Comparison of ENCODE assay signal across 20 mouse cellular contexts in the genomic region with DNA sequence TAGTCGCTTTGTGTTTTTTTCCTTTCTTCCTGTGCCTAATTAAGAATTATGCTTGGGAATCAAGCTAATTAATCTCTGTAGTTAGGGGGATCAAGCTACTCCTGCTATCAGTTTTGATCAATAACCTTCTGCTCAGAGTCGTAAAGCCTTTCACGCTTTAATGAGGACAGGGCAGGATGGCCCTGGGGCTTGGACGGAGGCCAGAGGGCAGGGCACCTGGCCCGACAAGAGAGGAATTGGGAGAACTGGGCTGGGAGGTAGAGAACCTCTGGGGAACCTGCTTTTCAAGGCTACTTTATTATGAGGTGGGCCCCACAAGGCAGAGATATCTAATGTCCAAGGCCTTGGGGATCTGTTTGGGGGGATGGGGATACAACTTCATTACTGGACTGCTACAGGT.
DNase-seq lines count a peak whose midpoint lies in the region; ATAC-seq and TF ChIP-seq lines count a peak whose summit lies in the region.
"Had no signal": no experiment of that assay in that cellular context is flagged by ENCODE, and none has a peak within 500 bp of the region (broad histone marks: within the 10 kb centered on the region; RNA-seq: fewer than 3 reads in every experiment).

No protein-coding gene starts in this region.

- no peak for TF ChIP-seq CTCF in small intestine, adult 2 months (IDR thresholded peaks at IDR 0.05; ENCODE audit: extremely low read depth, insufficient read length, insufficient replicate concordance, low read depth, low read length)

- 41% methylated on average over 5 of the region's 5 CpGs for WGBS in forebrain, embryonic 12.5 days
- WGBS in forebrain, embryonic 15.5 days = 43% methylated on average over 5 of the region's 5 CpGs
- WGBS in midbrain, embryonic 12.5 days = 56% methylated on average over 5 of the region's 5 CpGs
- WGBS in midbrain, embryonic 13.5 days = 58% methylated on average over 5 of the region's 5 CpGs
- WGBS in kidney, embryonic 15.5 days = 20% methylated on average over 5 of the region's 5 CpGs
- WGBS in small intestine, adult 2 months = 31% methylated on average over 5 of the region's 5 CpGs

- no peak for DNase-seq in layer of hippocampus, adult 9-10 months (ENCODE audit: low spot score)
- no peak for DNase-seq in gastrocnemius, adult 8-10 months (ENCODE audit: low spot score in 2 of 2)
- DNase-seq: adrenal gland, postnatal 10 days; cerebellum, adult 11-12 months; cerebellum, postnatal 36 days; gastrocnemius, postnatal 14 days; right cerebral cortex, postnatal 14 days; thymus, postnatal 36 days had no signal

- H3K9ac ChIP-seq in forebrain, embryonic 12.5 days = no peak overlapping the region
- no peak overlapping the region for H3K9ac ChIP-seq in forebrain, embryonic 15.5 days (replicated peaks)
- H3K9ac ChIP-seq in midbrain, embryonic 12.5 days (replicated peaks) = no peak overlapping the region
- H3K9ac ChIP-seq in midbrain, embryonic 13.5 days (replicated peaks) = no peak overlapping the region
- H3K9ac ChIP-seq in kidney, embryonic 15.5 days = no peak overlapping the region
- H3K9ac ChIP-seq: heart, embryonic 12.5 days; hindbrain, embryonic 14.5 days; liver, embryonic 14.5 days had no signal

- H3K4me1 ChIP-seq in forebrain, embryonic 12.5 days = peaks cover 21% of the 10 kb centered on the region
- H3K4me1 ChIP-seq in forebrain, embryonic 15.5 days = no peaks in the 10 kb centered on the region
- peaks cover 10% of the 10 kb centered on the region for H3K4me1 ChIP-seq in midbrain, embryonic 12.5 days
- H3K4me1 ChIP-seq in midbrain, embryonic 13.5 days (replicated peaks) = peaks cover 15% of the 10 kb centered on the region
- H3K4me1 ChIP-seq in kidney, embryonic 15.5 days = peaks cover 31% of the 10 kb centered on the region
- H3K4me1 ChIP-seq in small intestine, adult 2 months (ENCODE audit: control insufficient read depth, insufficient read depth, insufficient read length, low read length) = peaks cover 4% of the 10 kb centered on the region; the same call in 1 of the 2 replicates
- H3K4me1 ChIP-seq: heart, embryonic 12.5 days had no signal

- no peak overlapping the region for H3K4me2 ChIP-seq in forebrain, embryonic 12.5 days
- H3K4me2 ChIP-seq in forebrain, embryonic 15.5 days (replicated peaks) = no peak overlapping the region
- no peak overlapping the region for H3K4me2 ChIP-seq in midbrain, embryonic 12.5 days (replicated peaks)
- no peak overlapping the region for H3K4me2 ChIP-seq in midbrain, embryonic 13.5 days (replicated peaks)
- no peak overlapping the region for H3K4me2 ChIP-seq in kidney, embryonic 15.5 days
- H3K4me2 ChIP-seq: heart, embryonic 12.5 days; hindbrain, embryonic 14.5 days had no signal

- H3K27ac ChIP-seq in forebrain, embryonic 12.5 days = 0 out of 2 replicates have a peak overlapping the region, but pooled peaks have one; percentile 32
- H3K27ac ChIP-seq in forebrain, embryonic 15.5 days (replicated peaks) = no peak overlapping the region
- H3K27ac ChIP-seq in midbrain, embryonic 12.5 days (replicated peaks) = 0 out of 2 replicates have a peak overlapping the region, but pooled peaks have one; percentile 11
- H3K27ac ChIP-seq in midbrain, embryonic 13.5 days = no peak overlapping the region
- peak overlapping the region; percentile 74 for H3K27ac ChIP-seq in kidney, embryonic 15.5 days
- peak overlapping the region; percentile 8; the same call in 1 of the 2 replicates for H3K27ac ChIP-seq in small intestine, adult 2 months (ENCODE audit: insufficient read depth, low read depth, low read length)
- H3K27ac ChIP-seq: hindbrain, embryonic 14.5 days; limb, embryonic 10.5 days; liver, embryonic 14.5 days had no signal

- peaks cover 8% of the 10 kb centered on the region for H3K36me3 ChIP-seq in forebrain, embryonic 12.5 days (replicated peaks)
- peaks cover 7% of the 10 kb centered on the region for H3K36me3 ChIP-seq in forebrain, embryonic 15.5 days
- H3K36me3 ChIP-seq in midbrain, embryonic 12.5 days = peaks cover 12% of the 10 kb centered on the region
- peaks cover 12% of the 10 kb centered on the region for H3K36me3 ChIP-seq in midbrain, embryonic 13.5 days
- peaks cover 15% of the 10 kb centered on the region for H3K36me3 ChIP-seq in kidney, embryonic 15.5 days
- peaks cover 10% of the 10 kb centered on the region for H3K36me3 ChIP-seq in small intestine, adult 2 months (ENCODE audit: control insufficient read depth, insufficient read depth, low read length)

- no peaks in the 10 kb centered on the region for H3K27me3 ChIP-seq in forebrain, embryonic 12.5 days
- H3K27me3 ChIP-seq in forebrain, embryonic 15.5 days = no peaks in the 10 kb centered on the region
- H3K27me3 ChIP-seq in midbrain, embryonic 12.5 days = no peaks in the 10 kb centered on the region
- H3K27me3 ChIP-seq in midbrain, embryonic 13.5 days = no peaks in the 10 kb centered on the region
- no peaks in the 10 kb centered on the region for H3K27me3 ChIP-seq in kidney, embryonic 15.5 days
- no peaks in the 10 kb centered on the region for H3K27me3 ChIP-seq in small intestine, adult 2 months (ENCODE audit: control insufficient read depth, insufficient read depth, low read length)
- H3K27me3 ChIP-seq: heart, embryonic 12.5 days had no signal

- H3K9me3 ChIP-seq in forebrain, embryonic 12.5 days = no peaks in the 10 kb centered on the region
- no peaks in the 10 kb centered on the region for H3K9me3 ChIP-seq in forebrain, embryonic 15.5 days
- H3K9me3 ChIP-seq in midbrain, embryonic 12.5 days = no peaks in the 10 kb centered on the region
- no peaks in the 10 kb centered on the region for H3K9me3 ChIP-seq in midbrain, embryonic 13.5 days
- no peaks in the 10 kb centered on the region for H3K9me3 ChIP-seq in kidney, embryonic 15.5 days (replicated peaks)
- H3K9me3 ChIP-seq: heart, embryonic 12.5 days; limb, embryonic 10.5 days had no signal

- TF ChIP-seq POLR2A in small intestine, adult 2 months (IDR thresholded peaks at IDR 0.05; ENCODE audit: low read depth, low read length) = no peak

- no peak for ATAC-seq in forebrain, embryonic 12.5 days (ENCODE audit: low FRiP score)
- no peak for ATAC-seq in forebrain, embryonic 15.5 days (replicated peaks)
- ATAC-seq in midbrain, embryonic 12.5 days (ENCODE audit: low FRiP score, low read depth) = no peak
- ATAC-seq in midbrain, embryonic 13.5 days = no peak
- ATAC-seq in kidney, embryonic 15.5 days (replicated peaks; ENCODE audit: low FRiP score) = peak; percentile 35
- ATAC-seq: lung, postnatal 0 days; midbrain, embryonic 16.5 days had no signal

- no peak overlapping the region for H3K4me3 ChIP-seq in forebrain, embryonic 12.5 days (replicated peaks)
- H3K4me3 ChIP-seq in forebrain, embryonic 15.5 days = no peak overlapping the region
- H3K4me3 ChIP-seq in midbrain, embryonic 12.5 days = no peak overlapping the region
- no peak overlapping the region for H3K4me3 ChIP-seq in midbrain, embryonic 13.5 days (replicated peaks)
- H3K4me3 ChIP-seq in kidney, embryonic 15.5 days (replicated peaks) = no peak overlapping the region
- H3K4me3 ChIP-seq in small intestine, adult 2 months (ENCODE audit: low read depth, low read length) = no peak overlapping the region
- H3K4me3 ChIP-seq: heart, embryonic 12.5 days; limb, embryonic 10.5 days had no signal

Comparison
In these comparisons a context has a peak if more than half of its experiments do, and no peak if none do; other contexts are left out.
1. H3K27ac ChIP-seq: peak in forebrain, embryonic 12.5 days (single experiment), midbrain, embryonic 12.5 days (single experiment), kidney, embryonic 15.5 days (single experiment) and small intestine, adult 2 months (single experiment); none in forebrain, embryonic 15.5 days (single experiment) and midbrain, embryonic 13.5 days (single experiment).